Mouse (Mus musculus) limb, embryonic 11.5 days (tissue): ENCODE measurements around the gene Ush1g. TPM values are rescaled to one million over a fixed set of nuclear protein-coding genes. Genes with fewer than 3 reads are reported as not detected.

Experiments
- ATAC-seq: fragments of 200-750 bp; cut with Nextera tagmentation; 2 replicates; pipeline ENCODE4 v1.8.0; 2017; ENCODE audit warnings: low read depth; ENCODE audit not compliant: insufficient number of reproducible peaks, low FRiP score, low TSS enrichment
- DNase-seq: peaks from one replicate; pipeline ENCODE4 v3.0.0-alpha.2; 2015; ENCODE audit warnings: low spot score
- H3K27ac ChIP-seq: fragments of 300-500 bp; sonication (generic); replicated peaks from 2 replicates; pipeline ENCODE4 v1.5.1; 2014; ENCODE audit warnings: low read depth, mild to moderate bottlenecking, low read length
- H3K27me3 ChIP-seq: fragments of 300-500 bp; sonication (generic); 2 replicates; pipeline ENCODE4 v1.6.1; 2014; ENCODE audit warnings: mild to moderate bottlenecking, low read length, mixed read lengths; ENCODE audit not compliant: control insufficient read depth, insufficient read depth
- H3K36me3 ChIP-seq: fragments of 300-500 bp; sonication (generic); 2 replicates; pipeline ENCODE4 v1.6.1; 2014; ENCODE audit warnings: mild to moderate bottlenecking, low read length, moderate library complexity, mixed read lengths; ENCODE audit not compliant: control insufficient read depth, insufficient read depth
- H3K4me1 ChIP-seq: fragments of 300-500 bp; sonication (generic); 2 replicates; pipeline ENCODE4 v1.6.1; 2014; ENCODE audit warnings: low read length, mixed read lengths; ENCODE audit not compliant: control insufficient read depth, insufficient read depth
- H3K4me2 ChIP-seq: fragments of 300-500 bp; sonication (generic); 2 replicates; pipeline ENCODE4 v1.6.1; 2014; ENCODE audit warnings: low read depth, mild to moderate bottlenecking, moderate library complexity; ENCODE audit not compliant: severe bottlenecking
- H3K4me3 ChIP-seq: fragments of 300-500 bp; sonication (generic); 2 replicates; pipeline ENCODE4 v1.5.1; 2014; ENCODE audit warnings: low read depth, low read length
- H3K9ac ChIP-seq: fragments of 300-500 bp; sonication (generic); 2 replicates; pipeline ENCODE4 v1.6.1; 2014; ENCODE audit warnings: mild to moderate bottlenecking, low read length
- H3K9me3 ChIP-seq: fragments of 300-500 bp; sonication (generic); 2 replicates; pipeline ENCODE4 v1.6.1; 2016; ENCODE audit warnings: low read length; ENCODE audit not compliant: control insufficient read depth
- WGBS: fragments of 180-500 bp; shearing (Covaris S2); extraction: QIAGEN DNeasy Blood & Tissue Kit; methylation state at CpG from one replicate; pipeline ENCODE4 v1.1.7; 2014; 5-methylcytosine and 5-hydroxymethylcytosine counted together
- polyA plus RNA-seq: library from polyadenylated mRNA; unstranded; fragments of >200 nt; fragmentation: Nextera tagmentation; extraction: Ambion mirVana; gene quantifications from 2 replicates; pipeline ENCODE4 v1.2.1, GENCODE M21; 2014

Gene Ush1g
- polyA plus RNA-seq, 1 experiment from 2014 or later: not detected

- H3K9me3 ChIP-seq: no peaks in the 10 kb centered on the region
- no peaks in the 10 kb centered on the region for H3K36me3 ChIP-seq
- 0 out of 2 replicates have a peak, but pooled peaks cover 2% of the 10 kb centered on the region for H3K4me1 ChIP-seq
- ATAC-seq (no peak), DNase-seq (no peak)
- peaks cover 98% of the 10 kb centered on the region for H3K27me3 ChIP-seq
- H3K9ac ChIP-seq: no peak overlapping the region
- H3K27ac ChIP-seq: no peak overlapping the region
- no peak overlapping the region for H3K4me3 ChIP-seq
- no peak overlapping the region for H3K4me2 ChIP-seq
- 7% methylated on average over 18 of the region's 18 CpGs for WGBS
Measured at GRCm38 (mm10) chr11:115319704-115320383, 2.0 kb downstream of the Ush1g start.

GRCm38 (mm10) chr11:115318245-115319027 is 3.4 kb downstream of the Ush1g start:
- Histone ChIP-seq H3K4me2 (no peak overlapping the region), H3K27me3 (peaks cover 92% of the 10 kb centered on the region), H3K4me3 (peak overlapping the region; percentile 5; the same call in 1 of the 2 replicates), H3K36me3 (no peaks in the 10 kb centered on the region), H3K4me1 (0 out of 2 replicates have a peak, but pooled peaks cover 2% of the 10 kb centered on the region), H3K9ac (no peak overlapping the region), H3K9me3 (no peaks in the 10 kb centered on the region), H3K27ac (no peak overlapping the region)
- peak; percentile 33 for DNase-seq
- WGBS: 3% methylated on average over 63 of the region's 63 CpGs
- no peak for ATAC-seq

DNA sequence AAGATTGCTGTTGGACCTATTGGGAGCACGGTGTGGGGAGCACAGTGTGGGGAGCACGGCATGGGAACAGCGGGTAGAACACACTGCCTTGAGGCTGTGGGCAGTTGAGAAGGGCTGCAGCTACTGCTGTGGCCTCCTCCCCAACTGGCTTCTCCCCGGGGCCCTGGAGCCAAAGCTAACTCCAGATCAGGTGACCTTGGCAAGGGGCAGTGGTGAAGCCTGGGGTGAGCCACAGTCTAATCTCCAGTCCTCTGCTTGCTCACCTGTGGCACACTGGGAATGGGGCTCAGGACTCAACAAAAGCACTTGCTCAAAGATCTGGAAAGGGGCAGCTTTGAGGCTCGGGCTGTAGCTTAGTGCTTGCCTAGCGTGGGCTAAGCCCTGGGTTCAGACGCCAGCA is 4.6 kb downstream of the Ush1g start:
- Histone ChIP-seq H3K36me3 (no peaks in the 10 kb centered on the region), H3K4me2 (no peak overlapping the region), H3K27me3 (peaks cover 81% of the 10 kb centered on the region), H3K4me1 (0 out of 2 replicates have a peak, but pooled peaks cover 2% of the 10 kb centered on the region), H3K9ac (no peak overlapping the region), H3K9me3 (no peaks in the 10 kb centered on the region), H3K4me3 (no peak overlapping the region), H3K27ac (no peak overlapping the region)
- no peak for ATAC-seq
- no peak for DNase-seq
- 54% methylated on average over 7 of the region's 7 CpGs for WGBS

GRCm38 (mm10) chr11:115314249-115314648 is 7.6 kb downstream of the Ush1g start:
- H3K9ac ChIP-seq: no peak overlapping the region
- 45% methylated on average over 2 of the region's 2 CpGs for WGBS
- H3K4me1 ChIP-seq: no peaks in the 10 kb centered on the region
- no peak for DNase-seq
- ATAC-seq: no peak
- no peak overlapping the region for H3K4me2 ChIP-seq
- no peaks in the 10 kb centered on the region for H3K36me3 ChIP-seq
- H3K4me3 ChIP-seq: no peak overlapping the region
- H3K9me3 ChIP-seq: no peaks in the 10 kb centered on the region
- no peak overlapping the region for H3K27ac ChIP-seq
- H3K27me3 ChIP-seq: peaks cover 52% of the 10 kb centered on the region

DNA sequence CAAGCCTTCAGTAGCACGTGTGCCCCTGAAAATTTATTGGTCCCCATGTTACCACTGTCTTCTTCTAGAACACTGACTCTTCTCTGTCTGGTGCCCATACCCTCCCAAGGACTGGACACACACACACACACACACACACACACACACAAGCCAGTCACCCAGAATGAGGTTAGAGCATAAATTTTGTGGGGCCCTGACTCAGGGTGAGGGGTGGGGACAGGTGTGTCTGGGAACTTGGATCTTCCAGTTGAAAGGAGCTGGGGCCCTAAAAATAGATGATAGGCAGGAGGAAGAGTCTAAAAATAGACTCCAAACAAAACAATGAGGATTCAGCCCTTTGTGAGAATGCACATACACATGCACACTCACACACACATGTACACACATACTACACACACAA is 13.1 kb downstream of the Ush1g start:
- no peaks in the 10 kb centered on the region for H3K4me1 ChIP-seq
- no peak overlapping the region for H3K9ac ChIP-seq
- WGBS: 82% methylated on average over 1 of the region's 1 CpGs
- no peak overlapping the region for H3K4me3 ChIP-seq
- H3K27me3 ChIP-seq: no peaks in the 10 kb centered on the region
- no peaks in the 10 kb centered on the region for H3K36me3 ChIP-seq
- ATAC-seq: no peak
- H3K27ac ChIP-seq: no peak overlapping the region
- no peaks in the 10 kb centered on the region for H3K9me3 ChIP-seq
- H3K4me2 ChIP-seq: no peak overlapping the region
- DNase-seq: no peak

DNA sequence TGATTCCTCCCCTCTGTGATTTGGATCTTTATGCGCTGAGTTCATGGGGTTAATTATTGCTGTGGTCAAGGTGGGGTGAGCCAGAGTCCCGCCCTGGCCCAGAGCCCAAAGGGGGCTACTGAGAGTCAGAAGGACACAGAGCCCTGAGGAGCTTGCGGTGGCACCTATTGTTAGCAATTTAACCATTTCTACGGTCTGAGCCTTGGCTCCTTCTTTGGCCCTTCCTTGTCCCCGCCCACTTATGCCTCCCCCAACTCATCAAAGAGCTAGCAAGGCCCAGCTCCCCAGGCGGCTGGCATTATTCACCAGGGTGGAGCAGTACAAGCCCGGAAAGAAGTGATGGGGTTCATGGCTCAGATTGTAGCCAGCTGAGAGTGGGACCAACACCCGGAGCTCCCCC is 15.0 kb downstream of the Ush1g start, which contains the start of gene Otop2:
Gene Otop2 (plus strand): TSS at position 301 of the 400 bp plus-strand sequence.
- H3K4me1 ChIP-seq: no peaks in the 10 kb centered on the region
- no peak within 1 kb of the TSS for H3K4me3 ChIP-seq
- no peak within 1 kb of the TSS for H3K27ac ChIP-seq
- 12% methylated on average over 8 of the region's 8 CpGs for WGBS
- no peak within 1 kb of the TSS for H3K9ac ChIP-seq
- H3K9me3 ChIP-seq: no peaks in the 10 kb centered on the region
- ATAC-seq (no peak), DNase-seq (no peak)
- no peaks in the 10 kb centered on the region for H3K27me3 ChIP-seq
- H3K4me2 ChIP-seq: no peak within 1 kb of the TSS
- H3K36me3 ChIP-seq: no peaks in the 10 kb centered on the region

DNA sequence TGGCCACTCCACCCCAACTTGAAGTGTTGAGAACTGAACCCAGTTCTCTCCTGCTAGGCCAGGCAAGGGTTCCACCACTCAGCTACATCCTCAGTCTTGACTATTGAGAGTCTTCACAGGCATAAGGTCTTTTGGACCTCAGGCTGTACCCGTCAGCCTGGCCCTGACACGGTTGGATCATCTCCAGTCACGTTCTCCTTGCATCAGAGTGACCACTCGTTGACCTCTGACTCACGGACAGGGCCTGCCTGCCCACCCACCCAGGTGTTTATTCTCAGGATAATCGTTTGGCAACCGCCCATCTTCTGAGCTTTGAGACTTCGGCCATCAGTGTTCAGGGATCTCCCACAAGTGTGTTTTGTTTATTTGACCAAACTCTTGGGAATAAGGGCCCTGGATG is 18.7 kb downstream of the Ush1g start:
- H3K9ac ChIP-seq: no peak overlapping the region
- no peak overlapping the region for H3K4me3 ChIP-seq
- H3K4me2 ChIP-seq: no peak overlapping the region
- ATAC-seq: no peak
- WGBS: 68% methylated on average over 8 of the region's 8 CpGs
- no peaks in the 10 kb centered on the region for H3K9me3 ChIP-seq
- no peak for DNase-seq
- H3K36me3 ChIP-seq: no peaks in the 10 kb centered on the region
- H3K27me3 ChIP-seq: peaks cover under 1% of the 10 kb centered on the region; the same call in 1 of the 2 replicates
- no peaks in the 10 kb centered on the region for H3K4me1 ChIP-seq
- H3K27ac ChIP-seq: no peak overlapping the region

GRCm38 (mm10) chr11:115301351-115301750 is 20.5 kb downstream of the Ush1g start:
- ATAC-seq: no peak
- H3K36me3 ChIP-seq: no peaks in the 10 kb centered on the region
- DNase-seq: no peak
- H3K4me2 ChIP-seq: no peak overlapping the region
- H3K9ac ChIP-seq: no peak overlapping the region
- 83% methylated on average over 2 of the region's 2 CpGs for WGBS
- no peak overlapping the region for H3K4me3 ChIP-seq
- H3K27me3 ChIP-seq: peaks cover 18% of the 10 kb centered on the region
- no peak overlapping the region for H3K27ac ChIP-seq
- H3K4me1 ChIP-seq: peaks cover 9% of the 10 kb centered on the region
- no peaks in the 10 kb centered on the region for H3K9me3 ChIP-seq
